Mouse (Mus musculus) limb, embryonic 11.5 days (tissue): ENCODE data around the gene Tmem196. TPM values are rescaled to one million over a fixed set of nuclear protein-coding genes. Genes with fewer than 3 reads are reported as not detected.
"Not testable (repeated sequence)": the region's sequence is repeated elsewhere in the genome, so short reads cannot be mapped to it uniquely, and the experiment has no call there.

Experiments
- ATAC-seq: fragments of 200-750 bp; cut with Nextera tagmentation; 2 replicates; pipeline ENCODE4 v1.8.0; 2017; ENCODE audit warnings: low read depth; ENCODE audit not compliant: insufficient number of reproducible peaks, low FRiP score, low TSS enrichment
- DNase-seq: peaks from one replicate; pipeline ENCODE4 v3.0.0-alpha.2; 2015; ENCODE audit warnings: low spot score
- H3K27ac ChIP-seq: fragments of 300-500 bp; sonication (generic); replicated peaks from 2 replicates; pipeline ENCODE4 v1.5.1; 2014; ENCODE audit warnings: low read depth, mild to moderate bottlenecking, low read length
- H3K27me3 ChIP-seq: fragments of 300-500 bp; sonication (generic); 2 replicates; pipeline ENCODE4 v1.6.1; 2014; ENCODE audit warnings: mild to moderate bottlenecking, low read length, mixed read lengths; ENCODE audit not compliant: control insufficient read depth, insufficient read depth
- H3K36me3 ChIP-seq: fragments of 300-500 bp; sonication (generic); 2 replicates; pipeline ENCODE4 v1.6.1; 2014; ENCODE audit warnings: mild to moderate bottlenecking, low read length, moderate library complexity, mixed read lengths; ENCODE audit not compliant: control insufficient read depth, insufficient read depth
- H3K4me1 ChIP-seq: fragments of 300-500 bp; sonication (generic); 2 replicates; pipeline ENCODE4 v1.6.1; 2014; ENCODE audit warnings: low read length, mixed read lengths; ENCODE audit not compliant: control insufficient read depth, insufficient read depth
- H3K4me2 ChIP-seq: fragments of 300-500 bp; sonication (generic); 2 replicates; pipeline ENCODE4 v1.6.1; 2014; ENCODE audit warnings: low read depth, mild to moderate bottlenecking, moderate library complexity; ENCODE audit not compliant: severe bottlenecking
- H3K4me3 ChIP-seq: fragments of 300-500 bp; sonication (generic); 2 replicates; pipeline ENCODE4 v1.5.1; 2014; ENCODE audit warnings: low read depth, low read length
- H3K9ac ChIP-seq: fragments of 300-500 bp; sonication (generic); 2 replicates; pipeline ENCODE4 v1.6.1; 2014; ENCODE audit warnings: mild to moderate bottlenecking, low read length
- H3K9me3 ChIP-seq: fragments of 300-500 bp; sonication (generic); 2 replicates; pipeline ENCODE4 v1.6.1; 2016; ENCODE audit warnings: low read length; ENCODE audit not compliant: control insufficient read depth
- WGBS: fragments of 180-500 bp; shearing (Covaris S2); extraction: QIAGEN DNeasy Blood & Tissue Kit; methylation state at CpG from one replicate; pipeline ENCODE4 v1.1.7; 2014; 5-methylcytosine and 5-hydroxymethylcytosine counted together
- polyA plus RNA-seq: library from polyadenylated mRNA; unstranded; fragments of >200 nt; fragmentation: Nextera tagmentation; extraction: Ambion mirVana; gene quantifications from 2 replicates; pipeline ENCODE4 v1.2.1, GENCODE M21; 2014

Gene Tmem196
- polyA plus RNA-seq, 1 experiment from 2014 or later: 0.21 TPM

DNA sequence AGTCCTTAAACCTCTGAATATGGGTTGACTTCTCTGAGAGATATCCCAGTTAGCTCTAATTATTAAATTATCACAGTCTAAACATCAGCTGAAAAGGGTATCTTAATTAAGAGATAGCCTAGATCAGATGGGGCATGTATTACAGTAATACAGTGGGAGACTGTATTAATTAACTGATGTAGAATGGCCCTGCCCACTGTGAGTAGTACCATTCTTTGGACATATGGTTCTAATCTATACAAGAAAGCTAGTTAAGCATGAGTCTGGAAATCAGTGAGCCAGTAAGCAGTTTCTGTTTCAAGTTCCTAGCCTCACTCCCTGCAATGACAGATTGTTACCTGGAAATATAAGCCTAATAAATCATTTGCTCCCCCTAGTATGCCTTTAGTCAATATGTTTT is 58.7 kb downstream of the Tmem196 start:
- no peaks in the 10 kb centered on the region for H3K9me3 ChIP-seq
- no peak overlapping the region for H3K4me3 ChIP-seq
- H3K4me1 ChIP-seq: no peaks in the 10 kb centered on the region
- DNase-seq (no peak), ATAC-seq (peak; percentile 83)
- no peaks in the 10 kb centered on the region for H3K36me3 ChIP-seq
- H3K9ac ChIP-seq: no peak overlapping the region
- H3K27me3 ChIP-seq: no peaks in the 10 kb centered on the region
- H3K27ac ChIP-seq: no peak overlapping the region
- no peak overlapping the region for H3K4me2 ChIP-seq

- WGBS: 80% methylated on average over 4 of the region's 4 CpGs
- Histone ChIP-seq H3K36me3 (no peaks in the 10 kb centered on the region), H3K4me1 (no peaks in the 10 kb centered on the region), H3K27me3 (no peaks in the 10 kb centered on the region), H3K27ac (no peak overlapping the region), H3K4me2 (no peak overlapping the region), H3K4me3 (no peak overlapping the region), H3K9me3 (no peaks in the 10 kb centered on the region), H3K9ac (no peak overlapping the region)
- DNase-seq (no peak), ATAC-seq (no peak)
Measured at GRCm38 (mm10) chr12:120014768-120015167, 69.1 kb downstream of the Tmem196 start.

DNA sequence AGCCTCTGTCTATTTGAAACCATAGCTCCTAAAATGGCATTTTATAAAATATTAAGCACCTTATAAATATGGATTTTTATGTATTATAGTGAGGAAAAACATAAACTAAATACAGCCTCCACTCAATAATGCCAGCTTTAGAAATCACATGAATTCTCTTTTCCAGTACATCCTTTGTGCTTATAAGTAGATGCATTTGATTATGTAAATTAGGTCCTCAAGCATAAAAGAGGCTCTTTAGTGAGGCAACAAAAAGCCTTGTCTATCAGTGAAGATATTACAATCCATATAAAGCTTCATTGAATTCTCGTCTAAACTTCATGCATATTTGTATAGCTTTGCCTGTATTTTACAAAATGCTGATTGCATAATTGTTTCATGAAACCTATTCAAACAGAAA is 69.6 kb downstream of the Tmem196 start:
- ATAC-seq (no peak), DNase-seq (no peak)
- no peaks in the 10 kb centered on the region for H3K36me3 ChIP-seq
- H3K27me3 ChIP-seq: no peaks in the 10 kb centered on the region
- no peak overlapping the region for H3K9ac ChIP-seq
- H3K9me3 ChIP-seq: no peaks in the 10 kb centered on the region
- H3K4me2 ChIP-seq: no peak overlapping the region
- 70% methylated on average over 1 of the region's 1 CpGs for WGBS
- no peaks in the 10 kb centered on the region for H3K4me1 ChIP-seq
- H3K4me3 ChIP-seq: no peak overlapping the region
- H3K27ac ChIP-seq: no peak overlapping the region

DNA sequence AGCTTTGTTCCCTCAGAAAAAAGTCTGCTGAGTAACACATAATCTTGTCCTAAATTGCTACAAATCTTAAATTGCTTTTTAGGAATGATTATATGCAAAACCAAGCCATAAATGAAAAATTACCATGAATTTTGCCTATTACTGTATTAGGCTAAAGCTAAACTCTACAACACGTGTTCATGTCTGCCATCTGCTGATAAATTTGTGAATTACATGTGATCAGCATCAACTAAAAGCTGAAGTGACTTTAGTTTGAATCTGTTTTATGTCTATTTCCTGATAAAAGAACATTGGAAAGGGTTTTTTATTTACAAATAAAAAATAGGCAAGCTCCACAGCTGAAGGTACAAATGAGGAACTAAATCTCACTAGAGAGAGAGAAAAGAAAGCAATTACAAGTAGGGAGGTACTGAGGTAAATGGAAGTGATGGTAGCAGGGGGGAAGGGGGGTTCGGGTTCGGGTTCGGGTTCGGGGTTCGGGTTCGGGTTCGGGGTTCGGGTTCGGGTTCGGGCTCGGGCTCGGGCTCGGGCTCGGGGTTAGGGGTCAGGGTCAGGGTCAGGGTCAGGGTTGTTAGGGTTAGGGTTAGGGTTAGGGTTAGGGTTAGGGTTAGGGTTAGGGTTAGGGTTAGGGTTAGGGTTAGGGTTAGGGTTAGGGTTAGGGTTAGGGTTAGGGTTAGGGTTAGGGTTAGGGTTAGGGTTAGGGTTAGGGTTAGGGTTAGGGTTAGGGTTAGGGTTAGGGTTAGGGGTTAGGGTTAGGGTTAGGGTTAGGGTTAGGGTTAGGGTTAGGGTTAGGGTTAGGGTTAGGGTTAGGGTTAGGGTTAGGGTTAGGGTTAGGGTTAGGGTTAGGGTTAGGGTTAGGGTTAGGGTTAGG is 82.7 kb downstream of the Tmem196 start:
- H3K9me3 ChIP-seq, DNase-seq: not testable (repeated sequence)

More for the DNA sequence above, 82.7 kb downstream of the Tmem196 start:
- 87% methylated on average over 15 of the region's 15 CpGs for WGBS
- not testable (repeated sequence) for H3K4me2 ChIP-seq, H3K27ac ChIP-seq, H3K4me1 ChIP-seq, H3K4me3 ChIP-seq, H3K9ac ChIP-seq, H3K36me3 ChIP-seq, H3K27me3 ChIP-seq
- 0 out of 2 replicates have a peak, but pooled peaks have one; percentile 13 for ATAC-seq
